Mouse (Mus musculus) heart, adult 2 months (tissue): Measurements from ENCODE around the gene Gm7075. TPM values are rescaled to one million over a fixed set of nuclear protein-coding genes. Genes with fewer than 3 reads are reported as not detected.

Source experiments
- DNase-seq, 2 experiments: peaks; one replicate each; pipeline ENCODE4 v3.0.0; 2021
- H3K27ac ChIP-seq: fragments of 200-600 bp; 2 replicates; pipeline ENCODE4 v1.8.1; 2022
- H3K27me3 ChIP-seq: fragments of 200-500 bp; 2 replicates; pipeline ENCODE4 v1.6.1; 2012; ENCODE audit warnings: mild to moderate bottlenecking, low read length, inconsistent platforms, mixed read lengths; ENCODE audit not compliant: control insufficient read depth, insufficient read depth
- H3K36me3 ChIP-seq: fragments of 200-500 bp; 2 replicates; pipeline ENCODE4 v1.6.1; 2012; ENCODE audit warnings: low read length, inconsistent platforms; ENCODE audit not compliant: control insufficient read depth, insufficient read depth
- H3K4me1 ChIP-seq: fragments of 200-500 bp; 2 replicates; pipeline ENCODE4 v1.6.1; 2011; ENCODE audit warnings: low read length; ENCODE audit not compliant: control insufficient read depth, insufficient read depth
- H3K4me3 ChIP-seq: fragments of 200-600 bp; 2 replicates; pipeline ENCODE4 v1.8.1; 2022
- H3K79me2 ChIP-seq: fragments of 200-500 bp; replicated peaks from 2 replicates; pipeline ENCODE4 v1.6.1; 2012; ENCODE audit warnings: mild to moderate bottlenecking, inconsistent platforms, low read length, moderate library complexity, mixed read lengths; ENCODE audit not compliant: control insufficient read depth, insufficient read depth
- H3K9ac ChIP-seq: fragments of 200-500 bp; 2 replicates; pipeline ENCODE4 v1.6.1; 2012; ENCODE audit warnings: low read depth, mild to moderate bottlenecking, control low read depth, inconsistent platforms, low read length, mixed read lengths
- CTCF ChIP-seq: fragments of 200-600 bp; IDR thresholded peaks from 2 replicates; pipeline ENCODE4 v1.8.1; 2022; ENCODE audit warnings: antibody characterized with exemption, mild to moderate bottlenecking, moderate library complexity
- EP300 ChIP-seq: fragments of 200-500 bp; IDR thresholded peaks from 2 replicates; pipeline ENCODE4 v1.6.1; 2011; ENCODE audit warnings: low read depth, low read length, control low read depth; ENCODE audit not compliant: insufficient read depth
- POLR2A ChIP-seq: fragments of 200-500 bp; IDR thresholded peaks from 2 replicates; pipeline ENCODE4 v1.6.1; 2011; ENCODE audit warnings: mild to moderate bottlenecking, low read depth, low read length, control low read depth; ENCODE audit not compliant: insufficient read depth
- WGBS: fragments of 180-500 bp; shearing (Covaris S2); methylation state at CpG from one replicate; pipeline ENCODE4 v1.1.7; 2018; 5-methylcytosine and 5-hydroxymethylcytosine counted together
- intact Hi-C: fragments of 180-260 bp; cut with DNase I; formaldehyde crosslinking; loops from one replicate; pipeline ENCODE4 v1.15.1; 2025
- polyA plus RNA-seq: library from polyadenylated mRNA; depleted of rRNA; stranded (reverse); fragments of >200 nt; gene quantifications from 2 replicates; pipeline ENCODE4 v1.2.3, GENCODE M21; 2012
- total RNA-seq, 2 experiments: library from RNA; stranded (reverse); gene quantifications; 2 replicates each; pipeline ENCODE4 v1.2.3; 2021

Gene Gm7075
- total and polyA plus RNA-seq, 3 experiments, result not detected

DNA sequence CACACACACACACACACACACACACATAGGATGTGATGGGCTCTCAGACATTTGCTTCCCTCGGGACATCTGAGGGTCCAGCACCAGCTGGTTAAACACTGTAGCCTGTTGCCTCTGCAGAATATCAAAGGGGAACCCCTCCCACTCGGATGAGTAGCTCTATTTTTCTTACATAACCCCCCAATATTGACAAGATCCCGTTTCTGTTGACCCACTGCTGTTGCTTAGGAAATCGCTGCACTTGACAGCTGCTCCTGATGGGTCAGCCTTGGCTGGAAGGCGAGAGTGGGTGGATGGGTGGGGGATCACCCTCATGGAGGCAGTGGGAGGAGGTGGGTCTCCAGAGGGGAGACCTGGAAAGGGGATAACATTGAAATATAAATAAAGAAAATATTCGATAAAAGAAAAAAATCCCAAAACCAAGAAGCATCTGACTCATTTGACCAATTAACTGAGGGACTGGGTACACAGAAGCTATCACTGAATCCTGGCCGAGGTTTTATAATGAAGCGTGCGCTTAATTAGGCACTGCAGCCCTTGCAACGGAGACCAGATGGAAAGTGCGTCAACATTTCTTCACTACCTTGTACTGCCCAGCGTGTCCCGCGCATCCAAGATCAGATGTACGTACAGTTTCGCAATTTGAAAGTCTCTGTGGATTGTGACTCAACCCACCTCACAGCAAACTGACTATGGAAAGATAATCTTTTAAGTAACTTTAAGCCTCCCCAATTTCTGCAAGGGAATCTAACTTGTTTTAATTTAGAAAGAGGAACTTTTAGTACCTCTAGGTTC is 11.2 kb downstream of the Gm7075 start:
- H3K79me2 ChIP-seq, result no peaks in the 10 kb centered on the region
- H3K9ac ChIP-seq, result no peak overlapping the region
- TF ChIP-seq EP300 (no peak), CTCF (no peak), POLR2A (no peak)
- intact Hi-C loops, result no loop called here
- no peaks in the 10 kb centered on the region for H3K27me3 ChIP-seq
- H3K36me3 ChIP-seq, result no peaks in the 10 kb centered on the region
- no peaks in the 10 kb centered on the region for H3K4me1 ChIP-seq
- H3K27ac ChIP-seq, result no peak overlapping the region
- WGBS, result 63% methylated on average over 16 of the region's 16 CpGs
- H3K4me3 ChIP-seq, result no peak overlapping the region
- no peak for DNase-seq

DNA sequence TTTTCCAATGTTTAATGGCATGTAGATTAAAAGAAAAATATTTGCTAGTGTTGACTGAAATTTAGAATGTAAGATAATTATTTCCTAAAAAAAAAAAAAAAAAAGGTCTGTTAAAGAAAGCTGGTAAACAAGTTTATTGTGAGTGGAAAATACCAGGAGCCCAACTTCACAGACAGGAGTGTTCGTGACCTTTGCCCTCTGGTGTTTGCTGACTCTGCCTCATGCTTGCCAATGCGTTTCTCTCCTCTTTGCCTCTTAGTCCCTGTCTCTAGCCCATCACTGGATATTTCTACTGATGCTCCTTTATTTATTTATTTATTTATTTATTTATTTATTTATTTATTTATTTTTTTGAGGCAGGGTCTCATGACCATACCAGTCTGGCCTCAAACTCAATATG is 18.0 kb downstream of the Gm7075 start:
- intact Hi-C loops, result no loop called here
- no peak for DNase-seq

DNA sequence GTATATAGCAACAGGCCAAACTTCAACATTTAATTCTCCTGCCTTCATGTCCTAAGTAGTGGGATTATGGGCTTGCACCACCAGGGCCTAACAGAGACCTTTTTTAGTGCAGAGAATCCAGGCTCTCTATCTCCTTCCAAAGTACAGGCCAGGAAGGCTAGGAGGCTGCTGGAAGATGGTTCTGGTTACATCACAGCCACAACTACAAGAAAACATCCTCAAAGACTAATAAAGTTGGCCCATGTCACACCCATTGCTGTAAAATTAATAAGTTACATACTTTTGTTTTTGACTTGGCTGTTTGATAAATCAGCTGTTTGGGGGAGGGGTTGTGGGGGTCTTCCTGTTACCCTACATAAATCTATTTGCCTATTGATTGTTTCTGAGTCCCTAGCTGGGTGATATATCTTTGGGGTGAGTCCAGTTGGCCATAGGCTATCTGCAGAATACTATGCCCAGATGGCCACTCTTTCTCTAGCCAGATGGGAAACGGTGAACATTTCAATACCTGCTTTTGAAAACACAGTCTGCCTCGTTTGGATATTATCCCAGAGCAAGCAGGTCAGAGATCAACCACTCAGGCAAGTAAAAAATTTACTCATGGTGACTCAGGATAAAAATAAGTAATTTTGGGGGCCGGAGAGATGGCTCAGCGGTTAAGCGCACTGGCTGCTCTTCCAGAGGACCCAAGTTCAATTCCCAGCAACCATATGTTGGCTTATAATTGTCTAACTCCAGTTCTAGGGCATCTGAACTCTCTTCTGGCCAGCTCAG is 18.7 kb downstream of the Gm7075 start:
- H3K27me3 ChIP-seq, result no peaks in the 10 kb centered on the region
- H3K4me3 ChIP-seq, result no peak overlapping the region
- TF ChIP-seq CTCF (no peak), POLR2A (no peak), EP300 (no peak)
- 84% methylated on average over 5 of the region's 5 CpGs for WGBS
- DNase-seq, result no peak
- H3K79me2 ChIP-seq, result no peaks in the 10 kb centered on the region
- no peak overlapping the region for H3K27ac ChIP-seq
- intact Hi-C loops, result no loop called here
- H3K4me1 ChIP-seq, result no peaks in the 10 kb centered on the region
- no peak overlapping the region for H3K9ac ChIP-seq
- no peaks in the 10 kb centered on the region for H3K36me3 ChIP-seq

More for the DNA sequence above, 18.0 kb downstream of the Gm7075 start:
- 90% methylated on average over 2 of the region's 2 CpGs for WGBS
- Histone ChIP-seq H3K27me3 (no peaks in the 10 kb centered on the region), H3K9ac (no peak overlapping the region), H3K36me3 (no peaks in the 10 kb centered on the region), H3K4me1 (no peaks in the 10 kb centered on the region), H3K79me2 (no peaks in the 10 kb centered on the region), H3K27ac (no peak overlapping the region), H3K4me3 (no peak overlapping the region)
- TF ChIP-seq CTCF (no peak), EP300 (no peak), POLR2A (no peak)

DNA sequence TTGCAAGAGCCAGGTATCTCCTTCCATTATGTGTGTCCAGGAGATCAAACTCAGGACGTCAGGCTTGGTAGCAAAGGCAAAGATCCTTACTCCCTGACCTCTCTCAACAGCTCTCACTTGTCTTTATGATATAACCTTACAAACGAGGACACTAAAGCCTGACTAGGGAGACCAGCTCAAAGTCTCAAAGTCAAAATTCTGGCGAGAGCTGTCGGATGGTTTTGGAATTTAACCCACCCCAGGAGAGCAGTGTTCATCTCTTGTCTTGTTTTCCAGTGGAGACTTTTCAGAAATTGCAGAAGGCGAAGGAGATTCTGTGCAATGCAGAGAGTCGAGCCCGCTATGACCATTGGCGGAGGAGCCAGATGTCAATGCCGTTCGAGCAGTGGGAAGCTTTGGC is 24.6 kb downstream of the Gm7075 start:
- intact Hi-C loops, result no loop called here

DNA sequence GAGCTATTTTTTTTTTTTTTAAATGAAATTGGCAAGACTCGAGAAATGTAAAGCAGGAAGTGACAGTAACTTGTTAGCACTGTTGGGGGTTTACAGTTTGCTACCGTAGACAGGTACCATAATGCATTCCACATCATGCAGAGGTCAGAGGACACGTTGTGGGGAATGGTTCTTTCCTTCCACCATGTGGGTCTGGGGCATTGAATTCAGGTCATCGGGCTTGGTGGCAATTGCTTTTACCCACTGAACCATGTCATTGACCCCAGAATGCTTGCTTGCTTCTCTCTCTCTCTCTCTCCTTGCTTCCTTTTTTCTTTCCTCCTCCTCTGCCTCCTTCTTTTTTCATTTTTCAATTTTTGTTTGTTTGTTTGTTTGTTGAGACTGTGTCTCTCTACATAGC is 32.6 kb downstream of the Gm7075 start:
- DNase-seq, result no peak

More for the DNA sequence above, 24.6 kb downstream of the Gm7075 start:
- no peaks in the 10 kb centered on the region for H3K27me3 ChIP-seq
- 92% methylated on average over 10 of the region's 10 CpGs for WGBS
- H3K4me3 ChIP-seq, result no peak overlapping the region
- DNase-seq, result no peak
- no peaks in the 10 kb centered on the region for H3K79me2 ChIP-seq
- H3K9ac ChIP-seq, result no peak overlapping the region
- no peaks in the 10 kb centered on the region for H3K36me3 ChIP-seq
- no peaks in the 10 kb centered on the region for H3K4me1 ChIP-seq
- H3K27ac ChIP-seq, result no peak overlapping the region
- no peak for TF ChIP-seq CTCF
- no peak for TF ChIP-seq EP300
- TF ChIP-seq POLR2A, result no peak

DNA sequence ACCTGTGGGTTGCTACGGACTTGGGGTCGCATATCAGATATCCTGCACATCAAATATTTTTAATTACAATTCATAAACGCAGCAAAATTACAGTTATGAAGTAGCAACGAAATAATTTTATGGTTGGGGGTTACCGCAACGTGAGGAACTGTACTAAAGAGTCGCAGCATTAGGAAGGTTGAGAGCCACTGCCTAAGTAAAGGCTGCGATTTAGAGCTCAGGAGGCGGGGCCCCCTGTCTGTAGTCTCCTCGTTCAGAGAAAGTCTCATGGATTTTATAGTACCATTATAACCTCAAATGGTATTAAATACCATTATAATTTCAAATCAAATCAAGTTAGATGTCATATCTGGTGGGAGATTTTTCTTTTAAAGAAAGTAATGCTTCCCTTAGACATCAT is 34.6 kb downstream of the Gm7075 start:
- no peaks in the 10 kb centered on the region for H3K27me3 ChIP-seq
- H3K27ac ChIP-seq, result peak overlapping the region; percentile 65
- intact Hi-C loops, result loop anchor here (10.0 kb wide), 1 partner anchor 362 kb away; the partner anchor contains the start of genes Hnrnph3 and Pbld2
- H3K36me3 ChIP-seq, result no peaks in the 10 kb centered on the region
- H3K4me3 ChIP-seq, result peak overlapping the region; percentile 51
- no peaks in the 10 kb centered on the region for H3K4me1 ChIP-seq
- no peaks in the 10 kb centered on the region for H3K79me2 ChIP-seq
- no peak overlapping the region; the same call in none of the 2 replicates for H3K9ac ChIP-seq
- DNase-seq, result no peak
- WGBS, result 5% methylated on average over 10 of the region's 10 CpGs
- TF ChIP-seq POLR2A, result no peak
- TF ChIP-seq CTCF, result no peak
- no peak for TF ChIP-seq EP300

More for the DNA sequence above, 32.6 kb downstream of the Gm7075 start:
- Histone ChIP-seq H3K36me3 (no peaks in the 10 kb centered on the region), H3K4me3 (no peak overlapping the region), H3K27ac (no peak overlapping the region), H3K79me2 (no peaks in the 10 kb centered on the region), H3K9ac (no peak overlapping the region), H3K4me1 (no peaks in the 10 kb centered on the region), H3K27me3 (no peaks in the 10 kb centered on the region)
- TF ChIP-seq EP300 (no peak), POLR2A (no peak), CTCF (no peak)
- 70% methylated on average over 4 of the region's 4 CpGs for WGBS
- intact Hi-C loops, result loop anchor here (10.0 kb wide), 1 partner anchor 364 kb away; the partner anchor contains the start of genes Hnrnph3 and Pbld2
